Mouse (Mus musculus) cerebral cortex, adult 2 months (tissue): Measurements from ENCODE around the gene Exoc3l2.

Experiments
- WGBS: fragments of 180-500 bp; shearing (Covaris S2); methylation state at CpG from one replicate; pipeline ENCODE4 v1.1.7; 2018; 5-methylcytosine and 5-hydroxymethylcytosine counted together

The Exoc3l2 gene

DNA sequence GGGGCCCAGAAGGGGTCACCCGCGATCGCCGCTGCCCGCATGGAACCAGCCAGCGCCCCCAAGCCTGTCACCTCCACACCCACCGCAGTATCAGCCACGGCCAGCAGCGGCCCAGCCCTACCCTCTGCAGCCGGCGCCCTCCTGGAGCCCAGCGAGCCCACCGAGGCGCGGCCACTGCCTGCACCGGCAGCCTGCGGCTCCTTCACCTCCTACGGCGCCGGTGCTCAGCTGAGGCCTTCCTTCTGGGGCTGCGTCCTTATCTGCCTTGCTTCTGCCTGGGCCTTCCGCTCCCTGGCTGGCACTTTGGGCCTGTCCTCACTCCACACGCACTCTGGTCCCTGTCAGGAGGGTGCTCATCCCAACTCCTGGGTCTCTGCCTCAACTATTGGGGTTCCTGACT is 56.9 kb downstream of the Exoc3l2 start:
- WGBS = 30% methylated on average over 23 of the region's 23 CpGs

- WGBS = 7% methylated on average over 72 of the region's 72 CpGs
These were observed 60.1 kb downstream of the Exoc3l2 start for GRCm38 (mm10) chr7:19523017-19523756.

DNA sequence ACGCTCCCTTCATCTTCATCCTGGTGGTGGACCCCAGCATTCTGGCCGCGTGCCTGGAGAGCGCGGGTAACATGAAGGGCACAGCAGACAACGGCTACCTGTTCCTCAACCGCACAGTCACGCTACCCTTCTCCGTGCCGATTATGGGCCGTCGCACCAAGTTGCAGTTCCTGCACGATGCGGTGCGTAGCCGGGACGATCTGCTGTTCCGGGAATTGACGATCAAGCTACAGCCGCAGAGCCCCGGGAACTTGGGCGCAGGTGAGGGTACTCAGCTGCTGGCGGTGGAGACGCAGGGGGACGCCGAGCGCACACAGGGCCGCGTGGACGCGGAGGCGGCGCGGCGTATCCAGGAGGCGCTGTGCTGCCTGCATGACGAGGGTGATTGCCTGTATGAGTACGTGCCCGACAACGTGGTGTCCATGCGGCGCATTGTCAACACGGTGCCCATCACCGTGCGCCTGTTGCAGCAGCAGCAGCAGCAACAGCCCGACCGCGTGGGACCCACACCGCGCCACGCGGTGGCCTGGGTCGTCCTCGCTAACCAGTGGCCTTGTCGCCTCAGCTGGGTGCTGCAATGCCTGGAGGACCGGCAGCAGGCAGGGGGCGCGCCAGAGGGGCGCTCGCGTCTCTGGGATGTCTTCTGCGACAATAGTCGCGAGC is 60.8 kb downstream of the Exoc3l2 start:
- under 1% methylated on average over 64 of the region's 64 CpGs for WGBS

- 13% methylated on average over 24 of the region's 24 CpGs for WGBS
These were observed 61.4 kb downstream of the Exoc3l2 start for GRCm38 (mm10) chr7:19524420-19525104.

GRCm38 (mm10) chr7:19525105-19525481 is 62.0 kb downstream of the Exoc3l2 start:
- 57% methylated on average over 2 of the region's 2 CpGs for WGBS

DNA sequence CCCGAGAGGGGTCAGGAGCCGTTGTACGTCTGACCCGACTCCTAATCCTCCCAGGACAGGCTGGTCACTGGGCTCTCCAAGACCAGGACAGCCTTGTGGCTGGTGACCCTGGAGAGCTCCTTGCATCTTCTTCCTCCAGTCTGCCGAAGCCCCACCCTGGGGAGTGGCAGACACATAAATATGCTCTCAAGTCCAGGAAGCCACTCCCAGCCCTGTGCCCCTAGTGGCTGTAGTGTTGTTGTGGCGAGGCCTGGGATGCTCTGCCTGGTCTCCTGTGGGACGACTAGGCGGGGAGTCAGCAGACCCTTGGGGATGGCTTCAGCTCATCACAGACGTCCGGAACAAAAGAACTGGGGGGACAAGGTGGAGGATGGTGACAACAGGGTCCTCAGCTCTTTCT is 67.9 kb downstream of the Exoc3l2 start:
- 80% methylated on average over 10 of the region's 10 CpGs for whole genome bisulfite sequencing

GRCm38 (mm10) chr7:19532240-19532639 is 69.1 kb downstream of the Exoc3l2 start:
- 67% methylated on average over 14 of the region's 14 CpGs for WGBS

GRCm38 (mm10) chr7:19534676-19535075 is 71.5 kb downstream of the Exoc3l2 start:
- 81% methylated on average over 10 of the region's 10 CpGs for WGBS

- 67% methylated on average over 2 of the region's 2 CpGs for WGBS
These were observed 77.8 kb downstream of the Exoc3l2 start for GRCm38 (mm10) chr7:19540771-19541566.

- WGBS = 57% methylated on average over 7 of the region's 7 CpGs
These were observed 78.6 kb downstream of the Exoc3l2 start for GRCm38 (mm10) chr7:19541681-19542154.

- 44% methylated on average over 8 of the region's 8 CpGs for WGBS
These were observed 79.1 kb downstream of the Exoc3l2 start for GRCm38 (mm10) chr7:19542155-19542691.

DNA sequence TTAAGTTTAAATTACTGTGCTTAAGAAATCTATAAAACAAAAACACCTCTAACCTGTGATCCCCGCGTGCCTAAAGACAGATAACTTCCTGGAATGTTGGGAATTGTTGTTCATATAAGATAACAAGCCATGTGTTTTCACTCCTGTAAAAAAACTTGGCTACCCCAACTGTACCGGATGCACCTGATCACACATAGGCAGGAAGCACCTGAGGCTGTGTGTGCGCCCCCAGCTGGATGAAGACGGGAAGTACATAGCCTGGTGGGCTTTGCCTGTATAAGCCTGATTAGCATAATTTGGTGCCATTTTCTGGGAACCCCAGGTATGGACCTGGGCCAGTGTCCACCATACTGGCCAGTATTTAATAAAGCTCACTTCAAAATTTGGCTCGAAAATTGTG is 80.5 kb downstream of the Exoc3l2 start:
- WGBS = 46% methylated on average over 6 of the region's 6 CpGs

- WGBS = 30% methylated on average over 3 of the region's 3 CpGs
These were observed 82.9 kb downstream of the Exoc3l2 start for GRCm38 (mm10) chr7:19546007-19546406.
